Mouse (Mus musculus) pancreas, adult 10 weeks (tissue): ENCODE measurements around the gene Gm49630. TPM values are rescaled to one million over a fixed set of nuclear protein-coding genes. Genes with fewer than 3 reads are reported as not detected.

Experiments used
- polyA plus RNA-seq: library from polyadenylated mRNA; stranded (reverse); fragments of 350-450 nt; fragmentation: Illumina TruSeq; extraction: RNeasy Lipid Tissue Mini Kit (QIAGEN cat#74804); gene quantifications from one replicate; pipeline ENCODE4 v1.2.3, GENCODE M21; 2015; ENCODE audit warnings: low read depth, low replicate concordance; ENCODE audit not compliant: insufficient read depth

Gene Gm49630
- not detected for polyA plus RNA-seq

DNA sequence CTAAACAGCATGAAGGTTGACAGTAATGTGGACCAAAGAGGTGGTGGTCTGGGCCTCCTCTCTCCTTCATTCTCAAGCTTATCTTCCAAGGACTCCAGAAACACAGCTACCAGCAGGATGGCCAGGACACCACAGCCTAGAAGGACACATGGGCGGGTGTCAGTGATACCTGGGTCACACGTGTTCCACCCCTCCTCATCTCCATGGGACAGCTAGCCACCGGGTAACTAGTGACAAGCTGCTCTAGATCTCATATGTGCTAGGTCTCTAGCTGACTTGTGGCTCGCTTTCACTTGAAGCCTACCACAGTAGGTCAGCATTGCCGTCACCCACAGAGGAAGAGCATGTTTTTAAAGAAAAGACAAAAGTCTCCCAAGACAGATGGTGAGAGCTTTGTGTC, at the start of gene Gm49630:
TSS of gene Gm49630 (minus strand) at position 101 of the 400 bp plus-strand sequence.

DNA sequence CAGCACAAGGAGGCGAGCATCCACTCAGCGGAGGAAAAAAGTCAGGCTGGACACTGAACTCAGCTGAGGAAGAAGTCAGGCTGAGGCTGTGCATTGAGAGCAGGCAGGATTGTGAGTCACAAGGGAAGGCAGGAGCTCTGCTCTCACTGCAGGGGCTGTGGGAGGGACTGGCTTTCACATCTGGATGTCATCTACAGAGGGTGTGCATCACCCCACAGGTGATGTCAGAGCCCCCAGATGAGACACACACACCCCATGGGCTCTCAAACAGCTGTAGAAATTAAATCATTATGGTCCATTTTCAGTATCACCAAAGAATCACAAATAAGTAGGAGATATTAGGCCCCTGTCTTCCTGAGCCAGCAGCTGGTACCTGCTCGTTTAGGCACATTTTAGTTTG, 13.6 kb upstream of the Gm49630 start, which contains the start of gene Unc93a2:
TSS of gene Unc93a2 (minus strand) at position 101 of the 400 bp plus-strand sequence.

DNA sequence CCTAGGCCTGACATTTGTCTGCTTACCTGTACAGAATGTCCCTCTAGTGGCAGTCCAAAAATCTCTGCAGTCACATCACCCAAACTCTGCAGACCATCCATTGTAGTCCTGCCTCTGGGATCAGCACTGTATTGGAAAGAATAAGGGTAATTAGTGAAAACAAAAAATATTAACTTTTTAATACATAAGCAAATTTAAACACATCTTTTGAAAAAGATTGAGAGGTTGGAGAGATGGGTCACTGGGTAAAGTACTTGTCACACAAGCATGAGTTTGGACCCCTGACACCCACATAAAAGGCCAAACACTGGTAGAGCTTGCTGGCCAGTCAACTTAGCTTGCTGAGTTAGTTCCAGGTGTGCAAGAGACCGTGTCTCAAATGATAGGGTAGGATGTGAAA, 19.2 kb downstream of the Gm49630 start, which contains the start of gene Ttll2:
TSS of gene Ttll2 (minus strand) at position 101 of the 400 bp plus-strand sequence.

DNA sequence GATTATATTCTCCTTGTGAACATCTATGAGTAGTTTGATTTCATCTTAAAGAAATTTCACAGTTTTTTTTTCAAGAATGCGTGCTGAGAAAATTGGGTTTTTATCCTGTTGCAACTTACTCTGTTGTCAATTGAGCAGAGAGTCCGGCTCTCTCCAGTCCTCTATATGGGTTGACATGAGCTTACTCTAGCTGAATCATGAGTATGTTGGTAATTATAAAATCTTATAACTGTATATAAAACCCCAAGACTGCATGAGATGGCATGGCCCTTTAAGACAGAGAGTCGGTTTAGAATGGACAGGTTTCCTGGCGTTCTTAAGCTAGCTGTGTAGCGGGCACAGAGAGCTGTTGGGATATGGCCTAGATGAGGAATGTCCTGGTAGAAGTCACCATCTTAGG, 47.4 kb downstream of the Gm49630 start, which contains the start of gene Tcp10a:
TSS of gene Tcp10a (plus strand) at position 301 of the 400 bp plus-strand sequence.

Other genes with a start within 250 kb of the Gm49630 start
- gene Rps6ka2, start 201.9 kb downstream of the Gm49630 start, polyA plus RNA-seq, result 5.1 TPM
- gene Tcp10a, start 47.3 kb downstream of the Gm49630 start, polyA plus RNA-seq, result not detected
- gene Ttll2, start 19.3 kb downstream of the Gm49630 start, polyA plus RNA-seq, result not detected
- gene Unc93a2, start 13.5 kb upstream of the Gm49630 start, polyA plus RNA-seq, result not detected